Mouse (Mus musculus): ENCODE data around the gene Nrxn2. TPM values are rescaled to one million over a fixed set of nuclear protein-coding genes. Genes with fewer than 3 reads are reported as not detected.

The Nrxn2 gene
- total and polyA plus RNA-seq, 3 experiments, result 0.20 to 0.71 (median 0.30) TPM

DNA sequence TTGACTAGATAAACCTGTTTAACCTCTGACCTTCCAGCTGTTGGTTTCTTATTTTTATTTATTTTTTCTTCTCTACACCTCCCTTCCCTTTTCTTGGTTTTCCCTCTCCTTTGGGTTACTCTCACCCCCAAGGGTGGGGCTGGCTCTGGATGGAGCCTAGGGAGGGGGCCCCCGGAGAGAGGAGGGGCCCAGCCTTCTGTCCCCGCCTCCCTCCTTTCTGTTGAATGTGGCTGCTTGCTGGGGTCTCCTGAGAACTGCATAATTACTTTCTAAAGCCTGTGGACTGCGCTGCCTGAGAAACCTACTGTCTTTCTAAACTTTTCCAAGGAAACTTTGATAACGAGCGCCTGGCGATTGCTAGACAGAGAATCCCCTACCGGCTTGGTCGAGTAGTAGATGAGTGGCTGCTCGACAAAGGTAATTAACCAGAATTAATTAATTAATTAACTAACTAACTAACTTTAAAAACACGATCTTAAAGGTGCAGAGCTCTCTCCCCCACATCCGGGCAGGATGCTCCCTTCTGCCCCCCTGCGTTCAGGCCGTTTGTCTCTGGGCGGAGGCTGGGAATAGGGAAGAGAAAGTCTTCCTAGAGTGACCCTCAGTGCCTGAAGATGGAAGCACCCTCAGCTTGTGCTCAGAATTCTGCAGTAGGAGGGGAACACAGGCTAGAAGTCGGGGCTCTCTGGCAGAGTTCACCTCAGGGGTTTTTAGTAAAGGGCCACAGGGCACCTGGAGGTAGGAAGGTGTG is 95.0 kb downstream of the Nrxn2 start:
- Histone ChIP-seq H3K4me1 (ENCODE audit: control insufficient read depth in 1 of 2, insufficient read depth in 2 of 2) (peaks cover 0 to 21% of the 10 kb centered on the region in 2 experiments; a peak in 2 of 4 replicates), H3K27ac (ENCODE audit: insufficient read depth, low read depth) (no peak overlapping the region)

GRCm38 (mm10) chr19:6514940-6515339 is 96.4 kb downstream of the Nrxn2 start:
- H3K27ac ChIP-seq (ENCODE audit: insufficient read depth, low read depth), result no peak overlapping the region
- H3K36me3 ChIP-seq (replicated peaks in 1 of 2; ENCODE audit: control insufficient read depth in 1 of 2, insufficient read depth in 1 of 2, low read length in 1 of 2), result no peaks in the 10 kb centered on the region
- no peak for TF ChIP-seq BHLHE40 (IDR thresholded peaks at IDR 0.05; ENCODE audit: low read depth, low read length)
- no peak for TF ChIP-seq MAZ (IDR thresholded peaks at IDR 0.05; ENCODE audit: low read depth, low read length)
- no peak for TF ChIP-seq GABPA (IDR thresholded peaks at IDR 0.05; ENCODE audit: insufficient replicate concordance, low read depth, low read length)
- no peak for TF ChIP-seq KAT2A (IDR thresholded peaks at IDR 0.05; ENCODE audit: insufficient replicate concordance, low read length)
- no peak for TF ChIP-seq USF2 (conservative IDR thresholded peaks at IDR 0.05; ENCODE audit: low read depth, low read length)
- TF ChIP-seq MEF2A (IDR thresholded peaks at IDR 0.05; ENCODE audit: borderline replicate concordance, low read depth, low read length), result no peak
- no peak for TF ChIP-seq MAFK (IDR thresholded peaks at IDR 0.05; ENCODE audit: insufficient replicate concordance, low read length)
- no peak for TF ChIP-seq UBTF (IDR thresholded peaks at IDR 0.05; ENCODE audit: low read depth, low read length)
- TF ChIP-seq E2F4 (IDR thresholded peaks at IDR 0.05; ENCODE audit: insufficient replicate concordance, low read depth, low read length), result no peak
- TF ChIP-seq POLR2AphosphoS2 (IDR thresholded peaks at IDR 0.05; ENCODE audit: low read depth, low read length), result no peak
- no peak for TF ChIP-seq ELF1 (IDR thresholded peaks at IDR 0.05; ENCODE audit: low read depth, low read length)
- TF ChIP-seq SIN3A (IDR thresholded peaks at IDR 0.05; ENCODE audit: low read length), result no peak
- no peak for TF ChIP-seq RAD21 (IDR thresholded peaks at IDR 0.05; ENCODE audit: low read depth, low read length)
- no peak for TF ChIP-seq HCFC1 (IDR thresholded peaks at IDR 0.05; ENCODE audit: low read depth, low read length)
- no peak for TF ChIP-seq RCOR1 (conservative IDR thresholded peaks at IDR 0.05; ENCODE audit: low read depth, low read length)
- no peak for TF ChIP-seq ZKSCAN1 (IDR thresholded peaks at IDR 0.05; ENCODE audit: borderline replicate concordance, low read depth, low read length)
- no peak for TF ChIP-seq EP300 (IDR thresholded peaks at IDR 0.05; ENCODE audit: low read length)
- no peak for TF ChIP-seq CHD1 (IDR thresholded peaks at IDR 0.05; ENCODE audit: low read depth, low read length)
- no peak for TF ChIP-seq TBP (conservative IDR thresholded peaks at IDR 0.05; ENCODE audit: low read depth, low read length)
- H3K79me2 ChIP-seq (replicated peaks; ENCODE audit: control insufficient read depth, extremely low read depth, insufficient read depth, poor library complexity, severe bottlenecking), result no peaks in the 10 kb centered on the region
- H3K9ac ChIP-seq (ENCODE audit: insufficient read depth, low read depth), result no peak overlapping the region
- dilution Hi-C loops (cut with MboI; ENCODE audit: extremely low pct_ligation_motif_present, extremely low pct_unique_long_range_greater_than_20kb, low sequenced_read_pairs) (no loop called here), in situ Hi-C loops (cut with MboI; ENCODE audit: low pct_ligation_motif_present, low pct_unique_long_range_greater_than_20kb, low sequenced_read_pairs) (no loop called here)
- no peaks in the 10 kb centered on the region for H3K9me3 ChIP-seq (replicated peaks; ENCODE audit: low read length)
- no peak overlapping the region for H3K4me3 ChIP-seq (replicated peaks in 1 of 3; ENCODE audit: low read depth in 2 of 3, low read length in 2 of 3, poor library complexity in 1 of 3)
- no peak for DNase-seq (ENCODE audit: extremely low read depth)
- peaks cover 52% of the 10 kb centered on the region for H3K27me3 ChIP-seq (replicated peaks)
- peaks cover 0 to 21% of the 10 kb centered on the region in 2 experiments; a peak in 2 of 4 replicates for H3K4me1 ChIP-seq (ENCODE audit: control insufficient read depth in 1 of 2, insufficient read depth in 2 of 2)
- no peak overlapping the region for H3K4me2 ChIP-seq (ENCODE audit: insufficient read depth, low read depth, poor library complexity, severe bottlenecking)

More for the DNA sequence above, 95.0 kb downstream of the Nrxn2 start:
- H3K4me3 ChIP-seq (replicated peaks in 1 of 3; ENCODE audit: low read depth in 2 of 3, low read length in 2 of 3, poor library complexity in 1 of 3), result no peak overlapping the region
- H3K9me3 ChIP-seq (replicated peaks; ENCODE audit: low read length), result no peaks in the 10 kb centered on the region
- no peak overlapping the region for H3K4me2 ChIP-seq (ENCODE audit: insufficient read depth, low read depth, poor library complexity, severe bottlenecking)
- H3K79me2 ChIP-seq (replicated peaks; ENCODE audit: control insufficient read depth, extremely low read depth, insufficient read depth, poor library complexity, severe bottlenecking), result no peaks in the 10 kb centered on the region
- H3K27me3 ChIP-seq (replicated peaks), result peaks cover 54% of the 10 kb centered on the region
- in situ Hi-C loops (cut with MboI; ENCODE audit: low pct_ligation_motif_present, low pct_unique_long_range_greater_than_20kb, low sequenced_read_pairs) (no loop called here), dilution Hi-C loops (cut with MboI; ENCODE audit: extremely low pct_ligation_motif_present, extremely low pct_unique_long_range_greater_than_20kb, low sequenced_read_pairs) (no loop called here)
- H3K36me3 ChIP-seq (replicated peaks in 1 of 2; ENCODE audit: control insufficient read depth in 1 of 2, insufficient read depth in 1 of 2, low read length in 1 of 2), result no peaks in the 10 kb centered on the region
- H3K9ac ChIP-seq (ENCODE audit: insufficient read depth, low read depth), result no peak overlapping the region
- DNase-seq (ENCODE audit: extremely low read depth), result no peak
- no peak for TF ChIP-seq E2F4 (IDR thresholded peaks at IDR 0.05; ENCODE audit: insufficient replicate concordance, low read depth, low read length)
- TF ChIP-seq PAX5 (IDR thresholded peaks at IDR 0.05; ENCODE audit: low read length), result no peak
- TF ChIP-seq MYC (IDR thresholded peaks at IDR 0.05; ENCODE audit: low read depth, low read length), result no peak
- no peak for TF ChIP-seq POLR2A (IDR thresholded peaks at IDR 0.05; ENCODE audit: low read depth, low read length)
- TF ChIP-seq POLR2AphosphoS2 (IDR thresholded peaks at IDR 0.05; ENCODE audit: low read depth, low read length), result no peak
- TF ChIP-seq NRF1 (IDR thresholded peaks at IDR 0.05; ENCODE audit: low read depth, low read length), result no peak
- TF ChIP-seq MAFK (IDR thresholded peaks at IDR 0.05; ENCODE audit: insufficient replicate concordance, low read length), result no peak
- no peak for TF ChIP-seq CTCF (conservative IDR thresholded peaks at IDR 0.05 in 1 of 2, IDR thresholded peaks at IDR 0.05 in 1 of 2; ENCODE audit: low read depth in 2 of 2, low read length in 2 of 2)
- TF ChIP-seq ZNF384 (IDR thresholded peaks at IDR 0.05; ENCODE audit: low read depth, low read length), result no peak
- no peak for TF ChIP-seq MXI1 (IDR thresholded peaks at IDR 0.05; ENCODE audit: low read depth, low read length)
- no peak for TF ChIP-seq EP300 (IDR thresholded peaks at IDR 0.05; ENCODE audit: low read length)
- no peak for TF ChIP-seq KAT2A (IDR thresholded peaks at IDR 0.05; ENCODE audit: insufficient replicate concordance, low read length)
- no peak for TF ChIP-seq BHLHE40 (IDR thresholded peaks at IDR 0.05; ENCODE audit: low read depth, low read length)
- TF ChIP-seq JUN (IDR thresholded peaks at IDR 0.05; ENCODE audit: insufficient read depth, low read depth, low read length), result no peak
- no peak for TF ChIP-seq RCOR1 (conservative IDR thresholded peaks at IDR 0.05; ENCODE audit: low read depth, low read length)
- TF ChIP-seq SIN3A (IDR thresholded peaks at IDR 0.05; ENCODE audit: low read length), result no peak
- TF ChIP-seq JUND (conservative IDR thresholded peaks at IDR 0.05; ENCODE audit: low read depth, low read length), result no peak
- no peak for TF ChIP-seq IRF4 (IDR thresholded peaks at IDR 0.05; ENCODE audit: low read depth, low read length)

Data from CH12.LX (cell line).